Mouse (Mus musculus) MEL-GATA-1-ER (cell line): ENCODE data around the gene Rhox9.
"Not testable (repeated sequence)": the region's sequence is repeated elsewhere in the genome, so short reads cannot be mapped to it uniquely, and the experiment has no call there.

ENCODE experiments used
- DNase-seq: peaks from one replicate; pipeline ENCODE4 v3.0.0-alpha.2; 2012; ENCODE audit warnings: low read depth; ENCODE audit errors: extremely low read depth

Gene Rhox9

GRCm38 (mm10) chrX:37901670-37902069, at the start of gene Rhox9:
Gene Rhox9, minus strand, starts transcription at chrX:37901770.
- DNase-seq = not testable (repeated sequence)

GRCm38 (mm10) chrX:37916311-37916710, 14.7 kb upstream of the Rhox9 start:
- no peak for DNase-seq

GRCm38 (mm10) chrX:37908581-37908980, 7.0 kb upstream of the Rhox9 start:
- DNase-seq = no peak

GRCm38 (mm10) chrX:37903727-37904126, 2.2 kb upstream of the Rhox9 start:
- no peak for DNase-seq

- not testable (repeated sequence) for DNase-seq
These were observed 4.4 kb downstream of the Rhox9 start, which contains the start of gene Rhox7b for GRCm38 (mm10) chrX:37897132-37897531. Gene Rhox7b, minus strand, starts transcription at chrX:37897232.

- no peak for DNase-seq
These were observed 22.7 kb downstream of the Rhox9 start, which contains the start of gene Rhox8 for GRCm38 (mm10) chrX:37878844-37879243. Gene Rhox8, minus strand, starts transcription at chrX:37878944.

GRCm38 (mm10) chrX:37871641-37872040, 29.9 kb downstream of the Rhox9 start:
- DNase-seq = no peak
